Mouse (Mus musculus): ENCODE data around the gene Rapgef1.

GRCm38 (mm10) chr2:29755693-29756092, 136.2 kb downstream of the Rapgef1 start:
- no peak for TF ChIP-seq CTCF (IDR thresholded peaks at IDR 0.05; ENCODE audit: low read depth, low read length)
- no peak for TF ChIP-seq POLR2A (IDR thresholded peaks at IDR 0.05; ENCODE audit: extremely low read depth, insufficient read depth, low read length)
